Mouse (Mus musculus): ENCODE data around the gene Mrm1.

GRCm38 (mm10) chr11:84847475-84848090 is 28.3 kb upstream of the Mrm1 start:
- TF ChIP-seq CTCF (IDR thresholded peaks at IDR 0.05; ENCODE audit: control insufficient read depth, insufficient read depth, low read length) (no peak), POLR2A (IDR thresholded peaks at IDR 0.05; ENCODE audit: borderline replicate concordance, control insufficient read depth, low read depth, low read length) (no peak)

Data from bone marrow, adult 2 months (tissue).